Mouse (Mus musculus) liver, embryonic 11.5 days (tissue): ENCODE data around the gene Mdga1. TPM values are rescaled to one million over a fixed set of nuclear protein-coding genes. Genes with fewer than 3 reads are reported as not detected.

Experiments used
- ATAC-seq: fragments of 200-750 bp; cut with Nextera tagmentation; replicated peaks from 2 replicates; pipeline ENCODE4 v1.8.0; 2017; ENCODE audit warnings: moderate number of reproducible peaks, mild to moderate bottlenecking, moderate TSS enrichment, moderate library complexity; ENCODE audit not compliant: low FRiP score
- DNase-seq: peaks from one replicate; pipeline ENCODE4 v3.0.0-alpha.2; 2017; ENCODE audit warnings: low spot score
- H3K27ac ChIP-seq: fragments of 300-500 bp; sonication (generic); 2 replicates; pipeline ENCODE4 v1.5.1; 2014; ENCODE audit warnings: mild to moderate bottlenecking, low read depth, low read length, control low read depth
- H3K27me3 ChIP-seq: fragments of 300-500 bp; sonication (generic); replicated peaks from 2 replicates; pipeline ENCODE4 v1.6.1; 2014; ENCODE audit warnings: low read length, mixed read lengths; ENCODE audit not compliant: control insufficient read depth, insufficient read depth
- H3K36me3 ChIP-seq: fragments of 300-500 bp; sonication (generic); 2 replicates; pipeline ENCODE4 v1.6.1; 2014; ENCODE audit warnings: mild to moderate bottlenecking, low read length, moderate library complexity, mixed read lengths; ENCODE audit not compliant: control insufficient read depth, insufficient read depth
- H3K4me1 ChIP-seq: fragments of 300-500 bp; sonication (generic); replicated peaks from 2 replicates; pipeline ENCODE4 v1.6.1; 2014; ENCODE audit warnings: low read length, mixed read lengths; ENCODE audit not compliant: control insufficient read depth, insufficient read depth
- H3K4me2 ChIP-seq: fragments of 300-500 bp; sonication (generic); 2 replicates; pipeline ENCODE4 v1.6.1; 2014; ENCODE audit warnings: mild to moderate bottlenecking, control low read depth, moderate library complexity
- H3K4me3 ChIP-seq: fragments of 300-500 bp; sonication (generic); 2 replicates; pipeline ENCODE4 v1.5.1; 2014; ENCODE audit warnings: low read depth, low read length, control low read depth
- H3K9ac ChIP-seq: fragments of 300-500 bp; sonication (generic); 2 replicates; pipeline ENCODE4 v1.6.1; 2014; ENCODE audit warnings: low read depth, low read length, control low read depth
- H3K9me3 ChIP-seq: fragments of 300-500 bp; sonication (generic); 2 replicates; pipeline ENCODE4 v1.6.1; 2016; ENCODE audit warnings: low read length, inconsistent platforms, mixed read lengths; ENCODE audit not compliant: control insufficient read depth
- WGBS: fragments of 180-500 bp; shearing (Covaris S2); extraction: QIAGEN DNeasy Blood & Tissue Kit; methylation state at CpG from one replicate; pipeline ENCODE4 v1.1.7; 2014; 5-methylcytosine and 5-hydroxymethylcytosine counted together
- polyA plus RNA-seq: library from polyadenylated mRNA; unstranded; fragments of >200 nt; fragmentation: Nextera tagmentation; extraction: Ambion mirVana; gene quantifications from 2 replicates; pipeline ENCODE4 v1.2.1, GENCODE M21; 2014

Gene Mdga1
- polyA plus RNA-seq = 1.2 and 1.7 TPM in 2 replicates

DNA sequence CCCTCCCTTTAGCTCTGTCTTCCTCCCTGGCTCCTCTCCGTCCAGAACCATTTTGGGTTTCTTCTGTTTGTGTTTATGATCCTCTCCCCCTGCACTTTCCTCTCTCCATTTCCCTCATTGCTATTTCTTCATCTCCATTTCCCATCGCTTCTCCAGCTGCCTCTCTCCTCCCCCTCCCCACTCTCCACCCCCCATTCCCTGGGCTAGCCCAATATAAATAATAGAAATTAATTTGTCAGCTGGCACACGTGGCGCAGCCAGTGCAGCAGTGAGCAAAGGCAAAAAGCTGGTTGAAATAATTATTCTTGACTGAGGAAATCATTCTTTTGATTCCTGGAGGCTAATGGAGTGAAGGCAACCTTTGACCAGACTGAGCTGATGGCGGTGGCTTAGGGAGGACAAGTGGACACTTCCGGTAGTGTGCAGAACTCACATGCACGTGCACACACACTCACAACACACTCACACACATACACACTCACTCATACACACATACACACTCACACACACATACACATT, at the start of gene Mdga1:
Gene Mdga1, minus strand, starts transcription at position 51 of the 519 bp plus-strand sequence.
- no peak within 1 kb of the TSS for H3K27ac ChIP-seq
- no peak within 1 kb of the TSS for H3K4me3 ChIP-seq
- H3K27me3 ChIP-seq = peaks cover 8% of the 10 kb centered on the region
- no peak within 1 kb of the TSS for H3K4me2 ChIP-seq
- ATAC-seq (no peak), DNase-seq (no peak)
- no peaks in the 10 kb centered on the region for H3K9me3 ChIP-seq
- no peaks in the 10 kb centered on the region; the same call in 1 of the 2 replicates for H3K4me1 ChIP-seq
- no peak within 1 kb of the TSS for H3K9ac ChIP-seq
- no peaks in the 10 kb centered on the region for H3K36me3 ChIP-seq
- WGBS = 73% methylated on average over 7 of the region's 7 CpGs

- 0 out of 2 replicates have a peak, but pooled peaks cover 2% of the 10 kb centered on the region for H3K4me1 ChIP-seq
- no peak overlapping the region for H3K4me2 ChIP-seq
- DNase-seq = no peak
- no peaks in the 10 kb centered on the region for H3K27me3 ChIP-seq
- H3K9me3 ChIP-seq = no peaks in the 10 kb centered on the region
- no peak overlapping the region for H3K9ac ChIP-seq
- no peak for ATAC-seq
- H3K4me3 ChIP-seq = no peak overlapping the region
- WGBS = 77% methylated on average over 12 of the region's 12 CpGs
- peaks cover 3% of the 10 kb centered on the region for H3K36me3 ChIP-seq
- H3K27ac ChIP-seq = no peak overlapping the region
These were observed 49.2 kb upstream of the Mdga1 start for GRCm38 (mm10) chr17:30018927-30019610.

GRCm38 (mm10) chr17:30014660-30015059, 44.8 kb upstream of the Mdga1 start:
- DNase-seq (no peak), ATAC-seq (no peak)
- Histone ChIP-seq H3K4me2 (no peak overlapping the region), H3K9me3 (no peaks in the 10 kb centered on the region), H3K4me3 (no peak overlapping the region), H3K4me1 (0 out of 2 replicates have a peak, but pooled peaks cover 3% of the 10 kb centered on the region), H3K27ac (no peak overlapping the region), H3K27me3 (no peaks in the 10 kb centered on the region), H3K9ac (no peak overlapping the region), H3K36me3 (peaks cover 7% of the 10 kb centered on the region)
- 90% methylated on average over 4 of the region's 4 CpGs for WGBS

- no peak overlapping the region for H3K4me2 ChIP-seq
- no peak overlapping the region for H3K27ac ChIP-seq
- H3K27me3 ChIP-seq = no peaks in the 10 kb centered on the region
- ATAC-seq (no peak), DNase-seq (no peak)
- no peaks in the 10 kb centered on the region for H3K9me3 ChIP-seq
- no peak overlapping the region for H3K4me3 ChIP-seq
- peaks cover 25% of the 10 kb centered on the region for H3K4me1 ChIP-seq
- H3K9ac ChIP-seq = no peak overlapping the region
- peaks cover 4% of the 10 kb centered on the region; the same call in 1 of the 2 replicates for H3K36me3 ChIP-seq
These were observed 38.5 kb upstream of the Mdga1 start for GRCm38 (mm10) chr17:30008392-30008791.

- H3K36me3 ChIP-seq = peaks cover 4% of the 10 kb centered on the region; the same call in 1 of the 2 replicates
- DNase-seq (no peak), ATAC-seq (no peak)
- no peaks in the 10 kb centered on the region for H3K27me3 ChIP-seq
- peaks cover 25% of the 10 kb centered on the region for H3K4me1 ChIP-seq
- no peaks in the 10 kb centered on the region for H3K9me3 ChIP-seq
- no peak overlapping the region for H3K9ac ChIP-seq
- H3K27ac ChIP-seq = no peak overlapping the region
- 56% methylated on average over 6 of the region's 6 CpGs for WGBS
- no peak overlapping the region for H3K4me3 ChIP-seq
- H3K4me2 ChIP-seq = 0 out of 2 replicates have a peak overlapping the region, but pooled peaks have one; percentile 2
These were observed 38.0 kb upstream of the Mdga1 start for GRCm38 (mm10) chr17:30007883-30008282.

DNA sequence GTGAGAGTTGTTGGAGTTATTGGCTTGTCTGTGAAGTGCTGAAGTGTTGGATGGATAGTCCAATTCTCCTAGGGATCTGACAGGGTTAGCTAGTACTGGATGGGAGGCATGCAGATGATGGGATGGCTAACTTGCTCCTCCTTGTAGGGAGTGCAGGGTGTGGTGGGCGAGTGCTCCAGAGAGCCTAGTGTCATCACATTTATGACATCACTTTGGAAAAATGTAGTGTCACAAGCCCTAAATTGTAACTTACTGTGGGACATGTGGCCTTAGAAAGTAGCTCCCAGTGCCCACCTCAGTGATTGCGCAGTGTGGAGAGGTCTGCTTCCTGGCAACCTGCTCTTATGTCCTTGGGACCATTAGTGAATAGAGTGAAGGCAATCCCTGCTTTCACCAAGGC, 37.0 kb upstream of the Mdga1 start:
- Histone ChIP-seq H3K9ac (no peak overlapping the region), H3K4me1 (peaks cover 25% of the 10 kb centered on the region), H3K4me3 (no peak overlapping the region), H3K9me3 (no peaks in the 10 kb centered on the region), H3K27ac (no peak overlapping the region), H3K27me3 (no peaks in the 10 kb centered on the region), H3K36me3 (peaks cover 4% of the 10 kb centered on the region; the same call in 1 of the 2 replicates), H3K4me2 (peak overlapping the region; percentile 87; the same call in 1 of the 2 replicates)
- DNase-seq (no peak), ATAC-seq (no peak)
- WGBS = 82% methylated on average over 2 of the region's 2 CpGs

GRCm38 (mm10) chr17:30005451-30005941, 35.6 kb upstream of the Mdga1 start:
- no peaks in the 10 kb centered on the region for H3K27me3 ChIP-seq
- H3K4me3 ChIP-seq = peak overlapping the region; percentile 93
- peak overlapping the region; percentile 87 for H3K4me2 ChIP-seq
- peak overlapping the region; percentile 91 for H3K9ac ChIP-seq
- H3K36me3 ChIP-seq = peaks cover 4% of the 10 kb centered on the region; the same call in 1 of the 2 replicates
- DNase-seq = peak; percentile 58
- H3K9me3 ChIP-seq = no peaks in the 10 kb centered on the region
- ATAC-seq = peak; percentile 11; the same call in 1 of the 2 replicates
- H3K4me1 ChIP-seq = peaks cover 25% of the 10 kb centered on the region
- WGBS = 1% methylated on average over 18 of the region's 19 CpGs
- peak overlapping the region; percentile 99 for H3K27ac ChIP-seq

GRCm38 (mm10) chr17:30005103-30005443, 35.2 kb upstream of the Mdga1 start:
- peak; percentile 6; the same call in 1 of the 2 replicates for ATAC-seq
- H3K4me1 ChIP-seq = peaks cover 22% of the 10 kb centered on the region
- H3K27ac ChIP-seq = peak overlapping the region; percentile 99
- peak overlapping the region; percentile 91 for H3K9ac ChIP-seq
- no peak for DNase-seq
- peaks cover 4% of the 10 kb centered on the region; the same call in 1 of the 2 replicates for H3K36me3 ChIP-seq
- peak overlapping the region; percentile 87 for H3K4me2 ChIP-seq
- 2% methylated on average over 29 of the region's 47 CpGs for WGBS
- peak overlapping the region; percentile 93 for H3K4me3 ChIP-seq
- H3K27me3 ChIP-seq = no peaks in the 10 kb centered on the region
- H3K9me3 ChIP-seq = no peaks in the 10 kb centered on the region
